Mouse (Mus musculus): ENCODE data around the gene Sacs. TPM values are rescaled to one million over a fixed set of nuclear protein-coding genes. Genes with fewer than 3 reads are reported as not detected.
"Not testable (repeated sequence)": the region's sequence is repeated elsewhere in the genome, so short reads cannot be mapped to it uniquely, and the experiment has no call there.

Sacs gene
- polyA plus RNA-seq (2015; fragmentation: Nextera tagmentation; extraction: Ambion mirVana) = 2.2 and 2.3 TPM in 2 replicates

- WGBS = 7% methylated on average over 23 of the region's 23 CpGs
- Histone ChIP-seq H3K27ac (no peak within 1 kb of the TSS), H3K36me3 (no peaks in the 10 kb centered on the region), H3K9me3 (no peaks in the 10 kb centered on the region), H3K27me3 (peaks cover 12% of the 10 kb centered on the region; the same call in 1 of the 2 replicates), H3K4me1 (no peaks in the 10 kb centered on the region), H3K9ac (0 out of 2 replicates have a peak within 1 kb of the TSS, but pooled peaks have one; percentile 17), H3K4me2 (peak within 1 kb of the TSS; percentile 66), H3K4me3 (peak within 1 kb of the TSS; percentile 39)
- ATAC-seq (ENCODE audit: borderline replicate concordance, extremely low read depth, low FRiP score, low TSS enrichment) = no peak
These were observed at the start of gene Sacs for GRCm38 (mm10) chr14:61137994-61138726. Gene Sacs (plus strand): TSS chr14:61138457.

GRCm38 (mm10) chr14:61090955-61091354 is 47.3 kb upstream of the Sacs start:
- no peak overlapping the region for H3K4me3 ChIP-seq
- H3K4me1 ChIP-seq = no peaks in the 10 kb centered on the region
- 78% methylated on average over 5 of the region's 5 CpGs for WGBS
- H3K36me3 ChIP-seq = no peaks in the 10 kb centered on the region
- H3K4me2 ChIP-seq = no peak overlapping the region
- no peak overlapping the region for H3K27ac ChIP-seq
- H3K9ac ChIP-seq = no peak overlapping the region
- no peaks in the 10 kb centered on the region for H3K9me3 ChIP-seq
- no peaks in the 10 kb centered on the region for H3K27me3 ChIP-seq
- no peak for ATAC-seq (ENCODE audit: borderline replicate concordance, extremely low read depth, low FRiP score, low TSS enrichment)

GRCm38 (mm10) chr14:61092073-61092472 is 46.2 kb upstream of the Sacs start:
- whole genome bisulfite sequencing = 76% methylated on average over 3 of the region's 3 CpGs
- no peak for ATAC-seq (ENCODE audit: borderline replicate concordance, extremely low read depth, low FRiP score, low TSS enrichment)

GRCm38 (mm10) chr14:61097974-61098625 is 40.2 kb upstream of the Sacs start:
- Histone ChIP-seq H3K36me3 (no peaks in the 10 kb centered on the region), H3K4me2 (no peak overlapping the region), H3K4me3 (no peak overlapping the region), H3K27ac (no peak overlapping the region), H3K4me1 (no peaks in the 10 kb centered on the region), H3K27me3 (no peaks in the 10 kb centered on the region), H3K9me3 (no peaks in the 10 kb centered on the region), H3K9ac (no peak overlapping the region)
- no peak for ATAC-seq (ENCODE audit: borderline replicate concordance, extremely low read depth, low FRiP score, low TSS enrichment)
- WGBS = 57% methylated on average over 12 of the region's 12 CpGs

More at GRCm38 (mm10) chr14:61092073-61092472, 46.2 kb upstream of the Sacs start:
- Histone ChIP-seq H3K9ac (no peak overlapping the region), H3K27me3 (no peaks in the 10 kb centered on the region), H3K9me3 (no peaks in the 10 kb centered on the region), H3K4me2 (no peak overlapping the region), H3K27ac (no peak overlapping the region), H3K4me1 (no peaks in the 10 kb centered on the region), H3K4me3 (no peak overlapping the region), H3K36me3 (no peaks in the 10 kb centered on the region)

GRCm38 (mm10) chr14:61100736-61101135 is 37.5 kb upstream of the Sacs start:
- no peaks in the 10 kb centered on the region for H3K4me1 ChIP-seq
- no peak overlapping the region for H3K9ac ChIP-seq
- H3K27ac ChIP-seq = no peak overlapping the region
- H3K27me3 ChIP-seq = no peaks in the 10 kb centered on the region
- H3K4me3 ChIP-seq = no peak overlapping the region
- WGBS = 88% methylated on average over 6 of the region's 6 CpGs
- H3K4me2 ChIP-seq = no peak overlapping the region
- no peaks in the 10 kb centered on the region for H3K36me3 ChIP-seq
- H3K9me3 ChIP-seq = no peaks in the 10 kb centered on the region
- no peak for ATAC-seq (ENCODE audit: borderline replicate concordance, extremely low read depth, low FRiP score, low TSS enrichment)

- Histone ChIP-seq H3K4me2 (no peak overlapping the region), H3K4me3 (no peak overlapping the region), H3K9me3 (no peaks in the 10 kb centered on the region), H3K27ac (no peak overlapping the region), H3K36me3 (no peaks in the 10 kb centered on the region), H3K27me3 (no peaks in the 10 kb centered on the region), H3K4me1 (peaks cover 10% of the 10 kb centered on the region), H3K9ac (no peak overlapping the region)
- ATAC-seq (ENCODE audit: borderline replicate concordance, extremely low read depth, low FRiP score, low TSS enrichment) = no peak
- WGBS = 59% methylated on average over 8 of the region's 8 CpGs
These were observed 31.9 kb upstream of the Sacs start for GRCm38 (mm10) chr14:61106404-61106803.

- H3K36me3 ChIP-seq = no peaks in the 10 kb centered on the region
- peaks cover 10% of the 10 kb centered on the region for H3K4me1 ChIP-seq
- H3K4me2 ChIP-seq = no peak overlapping the region
- no peak overlapping the region for H3K4me3 ChIP-seq
- no peak overlapping the region for H3K9ac ChIP-seq
- H3K27me3 ChIP-seq = no peaks in the 10 kb centered on the region
- H3K9me3 ChIP-seq = no peaks in the 10 kb centered on the region
- no peak overlapping the region for H3K27ac ChIP-seq
- no peak for ATAC-seq (ENCODE audit: borderline replicate concordance, extremely low read depth, low FRiP score, low TSS enrichment)
- WGBS = 82% methylated on average over 2 of the region's 2 CpGs
These were observed 29.6 kb upstream of the Sacs start for GRCm38 (mm10) chr14:61108625-61109024.

- Histone ChIP-seq H3K9me3 (no peaks in the 10 kb centered on the region), H3K27me3 (no peaks in the 10 kb centered on the region), H3K36me3 (no peaks in the 10 kb centered on the region), H3K4me2 (no peak overlapping the region), H3K9ac (no peak overlapping the region), H3K4me3 (no peak overlapping the region), H3K27ac (no peak overlapping the region), H3K4me1 (peaks cover 10% of the 10 kb centered on the region)
- peak; percentile 39; the same call in 1 of the 2 replicates for ATAC-seq (ENCODE audit: borderline replicate concordance, extremely low read depth, low FRiP score, low TSS enrichment)
- 2% methylated on average over 11 of the region's 11 CpGs for WGBS
These were observed 25.9 kb upstream of the Sacs start for GRCm38 (mm10) chr14:61112404-61112803.

GRCm38 (mm10) chr14:61124755-61125154 is 13.5 kb upstream of the Sacs start:
- H3K4me3 ChIP-seq = no peak overlapping the region
- WGBS = 68% methylated on average over 5 of the region's 5 CpGs
- H3K9me3 ChIP-seq = no peaks in the 10 kb centered on the region
- no peaks in the 10 kb centered on the region for H3K36me3 ChIP-seq
- H3K4me2 ChIP-seq = no peak overlapping the region
- H3K27ac ChIP-seq = no peak overlapping the region
- no peak for ATAC-seq (ENCODE audit: borderline replicate concordance, extremely low read depth, low FRiP score, low TSS enrichment)
- H3K4me1 ChIP-seq = no peaks in the 10 kb centered on the region
- H3K27me3 ChIP-seq = no peaks in the 10 kb centered on the region
- no peak overlapping the region for H3K9ac ChIP-seq

GRCm38 (mm10) chr14:61125201-61125600 is 13.1 kb upstream of the Sacs start:
- no peaks in the 10 kb centered on the region for H3K27me3 ChIP-seq
- H3K4me1 ChIP-seq = no peaks in the 10 kb centered on the region
- no peak for ATAC-seq (ENCODE audit: borderline replicate concordance, extremely low read depth, low FRiP score, low TSS enrichment)
- no peaks in the 10 kb centered on the region for H3K36me3 ChIP-seq
- no peak overlapping the region for H3K4me2 ChIP-seq
- H3K9me3 ChIP-seq = no peaks in the 10 kb centered on the region
- 69% methylated on average over 6 of the region's 6 CpGs for WGBS
- no peak overlapping the region for H3K4me3 ChIP-seq
- no peak overlapping the region for H3K9ac ChIP-seq
- H3K27ac ChIP-seq = no peak overlapping the region

- not testable (repeated sequence) for H3K4me2 ChIP-seq; H3K27ac ChIP-seq; H3K9ac ChIP-seq; H3K4me3 ChIP-seq; H3K36me3 ChIP-seq; ATAC-seq (ENCODE audit: borderline replicate concordance, extremely low read depth, low FRiP score, low TSS enrichment); H3K27me3 ChIP-seq; H3K4me1 ChIP-seq; H3K9me3 ChIP-seq
- WGBS = 81% methylated on average over 6 of the region's 6 CpGs
These were observed 10.9 kb upstream of the Sacs start for GRCm38 (mm10) chr14:61127365-61127764.

- no peaks in the 10 kb centered on the region for H3K4me1 ChIP-seq
- H3K9ac ChIP-seq = no peak overlapping the region
- H3K9me3 ChIP-seq = no peaks in the 10 kb centered on the region
- WGBS = 54% methylated on average over 7 of the region's 7 CpGs
- H3K27ac ChIP-seq = no peak overlapping the region
- H3K4me2 ChIP-seq = no peak overlapping the region
- no peak overlapping the region for H3K4me3 ChIP-seq
- no peaks in the 10 kb centered on the region for H3K27me3 ChIP-seq
- ATAC-seq (ENCODE audit: borderline replicate concordance, extremely low read depth, low FRiP score, low TSS enrichment) = no peak
- H3K36me3 ChIP-seq = no peaks in the 10 kb centered on the region
These were observed 9.2 kb upstream of the Sacs start for GRCm38 (mm10) chr14:61128961-61129507.

Measured in lung, embryonic 15.5 days (tissue).